Mouse (Mus musculus): ENCODE data around the gene Fam151b. TPM values are rescaled to one million over a fixed set of nuclear protein-coding genes. Genes with fewer than 3 reads are reported as not detected.

Gene Fam151b
- polyA plus RNA-seq, 1 experiment from 2014 or later: 0.14 TPM

DNA sequence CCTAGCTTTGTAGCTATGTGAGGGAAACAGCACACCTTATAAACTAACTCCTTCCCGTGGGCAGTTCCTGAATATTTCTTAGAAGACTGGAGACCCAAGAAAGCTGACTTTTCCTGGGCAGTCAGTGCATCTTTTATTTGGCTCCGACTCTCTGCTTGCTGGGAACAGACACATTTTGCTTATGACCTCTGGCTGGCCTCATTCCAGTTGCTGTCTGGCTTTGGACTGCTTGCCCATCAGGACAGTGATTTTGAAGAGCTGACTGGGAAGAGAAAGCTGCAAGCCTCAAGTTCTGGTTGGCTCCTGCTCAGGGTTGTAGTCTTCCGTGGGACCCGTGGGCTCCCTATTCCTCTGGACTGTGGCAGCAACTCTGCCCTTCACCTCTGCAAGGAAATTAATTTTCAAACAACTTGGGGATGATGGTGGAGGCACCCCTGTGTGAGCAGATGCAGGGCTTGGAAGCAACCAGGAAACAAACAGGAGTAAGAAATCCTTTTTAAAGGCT, 56.4 kb downstream of the Fam151b start:
- Histone ChIP-seq H3K9me3 (ENCODE audit: control insufficient read depth, low read length) (no peaks in the 10 kb centered on the region), H3K27me3 (ENCODE audit: control insufficient read depth, insufficient read depth, low read length) (peaks cover 40% of the 10 kb centered on the region), H3K27ac (ENCODE audit: low read depth, low read length) (no peak overlapping the region), H3K4me2 (replicated peaks; ENCODE audit: low read depth, low read length) (no peak overlapping the region), H3K9ac (ENCODE audit: low read depth, low read length) (no peak overlapping the region), H3K4me1 (replicated peaks; ENCODE audit: control insufficient read depth, insufficient read depth, low read length) (no peaks in the 10 kb centered on the region), H3K4me3 (ENCODE audit: low read depth, low read length) (no peak overlapping the region; the same call in 1 of the 2 replicates), H3K36me3 (ENCODE audit: control insufficient read depth, insufficient read depth, low read length) (no peaks in the 10 kb centered on the region)
- no peak for DNase-seq (ENCODE audit: low spot score)
- no peak for ATAC-seq (ENCODE audit: low FRiP score)
- WGBS: 55% methylated on average over 4 of the region's 4 CpGs

DNA sequence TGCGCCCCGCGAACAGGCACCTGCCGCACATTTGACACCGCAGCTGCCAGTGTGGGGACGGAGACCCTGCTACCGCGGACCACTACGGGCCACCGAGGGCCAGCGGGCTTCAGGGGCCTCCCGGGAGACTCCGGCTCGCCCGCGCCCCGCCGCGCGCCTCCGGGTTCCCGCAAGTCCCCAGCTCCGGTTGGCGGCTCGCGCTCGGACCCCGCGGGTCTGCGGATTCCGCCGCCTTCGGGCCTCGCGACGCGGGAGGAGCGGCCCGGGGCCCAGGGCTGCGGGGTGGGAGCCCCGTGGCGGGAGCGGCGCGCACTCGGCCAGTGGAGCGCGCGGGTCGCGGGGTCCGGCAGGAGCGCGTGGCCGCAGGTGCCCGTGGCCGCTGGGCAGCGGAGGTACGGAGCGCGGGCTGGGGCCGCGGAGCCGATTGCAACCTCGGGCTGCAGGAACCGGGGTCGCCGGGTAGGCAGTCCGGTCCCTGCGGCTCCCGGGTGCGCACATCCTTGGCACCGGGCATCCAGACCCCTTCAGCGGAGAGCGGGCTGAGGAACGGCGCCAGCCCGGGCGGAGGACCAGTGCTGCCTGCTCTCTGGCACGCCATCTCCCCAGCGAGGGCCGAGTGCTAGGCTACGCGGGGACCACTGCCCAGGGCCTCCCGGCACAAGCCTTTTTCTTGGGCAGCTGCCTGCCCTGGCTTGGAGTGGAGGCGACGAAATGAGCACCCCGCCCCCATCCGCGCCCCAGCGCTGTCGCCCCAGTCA, 57.3 kb downstream of the Fam151b start:
- peak overlapping the region; percentile 47 for H3K9ac ChIP-seq (ENCODE audit: low read depth, low read length)
- under 1% methylated on average over 65 of the region's 92 CpGs for WGBS
- DNase-seq (ENCODE audit: low spot score): peak; percentile 56
- peak; percentile 66 for ATAC-seq (ENCODE audit: low FRiP score)
- H3K9me3 ChIP-seq (ENCODE audit: control insufficient read depth, low read length): no peaks in the 10 kb centered on the region
- H3K4me1 ChIP-seq (replicated peaks; ENCODE audit: control insufficient read depth, insufficient read depth, low read length): no peaks in the 10 kb centered on the region
- no peak overlapping the region for H3K27ac ChIP-seq (ENCODE audit: low read depth, low read length)
- H3K36me3 ChIP-seq (ENCODE audit: control insufficient read depth, insufficient read depth, low read length): no peaks in the 10 kb centered on the region
- H3K27me3 ChIP-seq (ENCODE audit: control insufficient read depth, insufficient read depth, low read length): peaks cover 40% of the 10 kb centered on the region
- H3K4me2 ChIP-seq (replicated peaks; ENCODE audit: low read depth, low read length): peak overlapping the region; percentile 95
- peak overlapping the region; percentile 51 for H3K4me3 ChIP-seq (ENCODE audit: low read depth, low read length)

DNA sequence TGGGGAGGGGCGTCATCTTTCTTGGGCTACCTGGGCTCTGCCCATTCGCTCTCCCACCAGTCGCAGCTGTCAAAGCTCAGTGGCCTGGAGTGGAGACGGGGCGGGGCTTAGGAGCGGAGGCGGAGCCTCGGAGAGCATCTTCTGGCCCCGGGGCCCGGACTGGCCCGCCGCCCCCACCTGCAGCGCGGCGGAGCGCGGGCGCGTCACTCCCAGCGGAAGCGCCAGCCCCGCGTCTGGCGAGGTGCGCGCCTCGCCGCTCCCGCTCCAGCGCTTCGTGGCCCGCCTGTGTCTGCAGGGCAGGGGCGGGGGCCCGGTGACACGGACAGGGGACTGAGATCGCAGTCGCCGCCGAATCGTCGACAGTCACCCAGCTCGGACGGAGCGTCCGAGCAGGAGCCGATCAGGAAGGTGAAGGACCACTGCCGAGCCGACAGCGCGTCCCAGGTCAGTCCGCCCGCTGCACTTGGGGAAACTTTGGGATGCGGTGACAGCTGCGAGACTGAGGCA, 58.0 kb downstream of the Fam151b start, which contains the start of gene Ankrd34b:
TSS of gene Ankrd34b (plus strand) at position 139 of the 507 bp plus-strand sequence.
- ATAC-seq (ENCODE audit: low FRiP score) (peak; percentile 94), DNase-seq (ENCODE audit: low spot score) (peak; percentile 76)
- 0% methylated on average over 42 of the region's 54 CpGs for WGBS
- H3K9ac ChIP-seq (ENCODE audit: low read depth, low read length): peak within 1 kb of the TSS; percentile 47
- no peaks in the 10 kb centered on the region for H3K4me1 ChIP-seq (replicated peaks; ENCODE audit: control insufficient read depth, insufficient read depth, low read length)
- H3K4me2 ChIP-seq (replicated peaks; ENCODE audit: low read depth, low read length): peak within 1 kb of the TSS; percentile 95
- peak within 1 kb of the TSS; percentile 51 for H3K4me3 ChIP-seq (ENCODE audit: low read depth, low read length)
- no peak within 1 kb of the TSS for H3K27ac ChIP-seq (ENCODE audit: low read depth, low read length)
- H3K27me3 ChIP-seq (ENCODE audit: control insufficient read depth, insufficient read depth, low read length): peaks cover 40% of the 10 kb centered on the region
- H3K36me3 ChIP-seq (ENCODE audit: control insufficient read depth, insufficient read depth, low read length): no peaks in the 10 kb centered on the region
- H3K9me3 ChIP-seq (ENCODE audit: control insufficient read depth, low read length): no peaks in the 10 kb centered on the region

DNA sequence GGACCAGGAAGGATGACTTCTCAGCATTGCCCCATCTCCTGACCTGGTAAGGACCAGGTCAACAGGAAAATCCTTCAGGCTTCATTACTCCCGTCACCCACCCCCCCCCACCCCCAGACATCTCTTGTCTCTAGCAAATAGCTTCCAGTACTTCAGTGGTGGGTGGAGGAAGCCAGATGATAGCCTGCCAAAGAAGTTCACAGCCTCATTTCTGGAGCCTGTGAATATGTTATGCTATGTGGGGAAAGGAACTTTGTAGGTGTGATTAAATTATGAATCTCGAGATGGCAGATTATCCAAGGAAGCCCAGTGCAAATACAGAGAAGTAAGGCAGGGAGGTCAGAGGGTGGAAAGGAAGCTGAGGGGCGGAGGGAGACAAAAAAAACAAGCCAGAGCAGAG, 60.1 kb downstream of the Fam151b start:
- Histone ChIP-seq H3K27me3 (ENCODE audit: control insufficient read depth, insufficient read depth, low read length) (peaks cover 40% of the 10 kb centered on the region), H3K9me3 (ENCODE audit: control insufficient read depth, low read length) (no peaks in the 10 kb centered on the region), H3K36me3 (ENCODE audit: control insufficient read depth, insufficient read depth, low read length) (no peaks in the 10 kb centered on the region), H3K4me1 (replicated peaks; ENCODE audit: control insufficient read depth, insufficient read depth, low read length) (no peaks in the 10 kb centered on the region), H3K4me2 (replicated peaks; ENCODE audit: low read depth, low read length) (no peak overlapping the region), H3K4me3 (ENCODE audit: low read depth, low read length) (no peak overlapping the region), H3K9ac (ENCODE audit: low read depth, low read length) (no peak overlapping the region), H3K27ac (ENCODE audit: low read depth, low read length) (no peak overlapping the region)
- no peak for ATAC-seq (ENCODE audit: low FRiP score)
- DNase-seq (ENCODE audit: low spot score): no peak
- 58% methylated on average over 3 of the region's 3 CpGs for WGBS

DNA sequence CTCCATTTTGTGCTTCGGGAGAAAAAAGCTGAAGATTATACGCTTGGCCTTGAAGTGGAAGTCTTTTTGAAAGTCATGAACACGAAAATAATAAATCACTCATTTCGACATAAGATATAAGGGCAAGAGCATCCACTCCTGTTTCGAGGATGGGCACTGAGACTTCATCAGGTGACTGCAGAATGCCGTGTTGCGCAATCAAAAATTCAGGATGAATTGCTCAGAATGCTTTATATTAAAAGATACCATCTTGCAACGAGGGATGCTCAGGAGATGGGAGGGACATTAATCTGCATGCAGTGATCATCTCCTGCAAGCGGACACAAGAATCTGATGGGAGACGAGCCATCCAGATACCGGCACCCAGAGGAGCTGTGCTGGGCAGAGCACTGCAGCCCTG, 64.2 kb downstream of the Fam151b start:
- 91% methylated on average over 11 of the region's 11 CpGs for WGBS
- H3K9me3 ChIP-seq (ENCODE audit: control insufficient read depth, low read length): no peaks in the 10 kb centered on the region
- peaks cover 6% of the 10 kb centered on the region; the same call in 1 of the 2 replicates for H3K27me3 ChIP-seq (ENCODE audit: control insufficient read depth, insufficient read depth, low read length)
- ATAC-seq (ENCODE audit: low FRiP score) (no peak), DNase-seq (ENCODE audit: low spot score) (no peak)
- H3K36me3 ChIP-seq (ENCODE audit: control insufficient read depth, insufficient read depth, low read length): no peaks in the 10 kb centered on the region
- H3K4me2 ChIP-seq (replicated peaks; ENCODE audit: low read depth, low read length): no peak overlapping the region
- H3K4me1 ChIP-seq (replicated peaks; ENCODE audit: control insufficient read depth, insufficient read depth, low read length): no peaks in the 10 kb centered on the region
- no peak overlapping the region for H3K4me3 ChIP-seq (ENCODE audit: low read depth, low read length)
- no peak overlapping the region for H3K9ac ChIP-seq (ENCODE audit: low read depth, low read length)
- H3K27ac ChIP-seq (ENCODE audit: low read depth, low read length): no peak overlapping the region

DNA sequence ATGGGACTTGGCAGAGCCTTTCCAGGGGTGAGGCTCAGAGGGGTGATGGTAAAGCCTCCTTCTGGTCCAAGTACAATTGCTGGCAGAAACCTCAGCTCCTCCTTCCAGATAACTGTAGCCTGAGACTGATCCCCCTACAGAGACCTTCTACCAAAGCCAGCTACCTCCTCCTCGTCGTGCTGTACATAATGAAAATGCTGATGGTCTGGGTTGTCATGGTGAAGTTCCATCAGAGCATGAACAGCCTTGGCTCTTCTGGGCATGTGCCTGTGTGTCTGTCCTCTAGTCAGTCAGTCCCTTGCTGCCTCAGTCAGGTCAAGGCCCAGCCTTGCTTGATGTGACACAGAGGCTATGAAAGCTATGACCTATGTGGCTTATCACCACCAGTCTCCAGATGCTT, 73.3 kb downstream of the Fam151b start:
- WGBS: 67% methylated on average over 2 of the region's 2 CpGs
- Histone ChIP-seq H3K9ac (ENCODE audit: low read depth, low read length) (no peak overlapping the region), H3K9me3 (ENCODE audit: control insufficient read depth, low read length) (no peaks in the 10 kb centered on the region), H3K4me1 (replicated peaks; ENCODE audit: control insufficient read depth, insufficient read depth, low read length) (no peaks in the 10 kb centered on the region), H3K4me3 (ENCODE audit: low read depth, low read length) (no peak overlapping the region), H3K4me2 (replicated peaks; ENCODE audit: low read depth, low read length) (no peak overlapping the region), H3K36me3 (ENCODE audit: control insufficient read depth, insufficient read depth, low read length) (no peaks in the 10 kb centered on the region), H3K27me3 (ENCODE audit: control insufficient read depth, insufficient read depth, low read length) (no peaks in the 10 kb centered on the region), H3K27ac (ENCODE audit: low read depth, low read length) (no peak overlapping the region)
- DNase-seq (ENCODE audit: low spot score) (no peak), ATAC-seq (ENCODE audit: low FRiP score) (no peak)

DNA sequence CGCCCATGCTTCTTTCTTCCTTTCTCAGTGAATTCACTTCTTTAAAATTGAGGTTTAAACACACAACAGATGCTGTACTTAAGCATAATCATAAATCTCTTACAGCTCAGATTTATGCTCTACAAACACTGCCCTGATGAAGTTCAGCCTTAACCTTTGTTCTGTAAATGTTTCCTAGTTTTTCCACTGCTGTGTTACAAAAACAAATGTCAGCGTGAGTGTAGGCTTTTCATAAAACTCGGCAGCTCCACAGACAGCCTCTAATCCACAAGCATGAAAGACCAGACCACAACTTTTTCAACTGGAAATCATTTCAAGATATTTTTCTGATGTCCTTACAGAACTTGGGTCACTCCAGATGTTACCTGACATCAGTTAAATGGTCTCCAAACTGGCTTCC, 80.3 kb downstream of the Fam151b start:
- no peaks in the 10 kb centered on the region for H3K4me1 ChIP-seq (replicated peaks; ENCODE audit: control insufficient read depth, insufficient read depth, low read length)
- 79% methylated on average over 3 of the region's 3 CpGs for WGBS
- no peak overlapping the region for H3K4me3 ChIP-seq (ENCODE audit: low read depth, low read length)
- H3K4me2 ChIP-seq (replicated peaks; ENCODE audit: low read depth, low read length): no peak overlapping the region
- H3K9ac ChIP-seq (ENCODE audit: low read depth, low read length): no peak overlapping the region
- H3K27me3 ChIP-seq (ENCODE audit: control insufficient read depth, insufficient read depth, low read length): no peaks in the 10 kb centered on the region
- H3K9me3 ChIP-seq (ENCODE audit: control insufficient read depth, low read length): no peaks in the 10 kb centered on the region
- no peak for ATAC-seq (ENCODE audit: low FRiP score)
- H3K36me3 ChIP-seq (ENCODE audit: control insufficient read depth, insufficient read depth, low read length): no peaks in the 10 kb centered on the region
- no peak for DNase-seq (ENCODE audit: low spot score)
- no peak overlapping the region for H3K27ac ChIP-seq (ENCODE audit: low read depth, low read length)

DNA sequence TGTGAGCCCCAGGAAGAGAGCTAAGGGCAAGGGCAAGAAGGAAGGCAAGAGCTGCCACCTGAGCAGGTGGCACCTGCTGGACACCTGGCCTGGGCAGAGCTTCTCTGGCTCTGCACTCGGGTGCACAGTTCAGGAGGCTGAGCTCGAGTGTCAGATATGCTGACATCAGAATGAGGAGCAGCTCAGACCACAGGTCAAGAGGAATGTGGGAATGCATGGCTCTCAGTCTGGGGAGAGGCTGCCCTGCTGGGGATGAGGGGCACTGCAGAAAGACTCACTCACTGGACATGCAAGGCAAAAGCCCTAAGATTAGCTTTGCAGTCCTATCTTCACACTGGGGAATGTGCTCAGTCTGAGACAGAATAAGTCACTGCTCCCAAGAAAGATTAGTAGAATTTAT, 81.8 kb downstream of the Fam151b start:
- Histone ChIP-seq H3K9me3 (ENCODE audit: control insufficient read depth, low read length) (no peaks in the 10 kb centered on the region), H3K27me3 (ENCODE audit: control insufficient read depth, insufficient read depth, low read length) (no peaks in the 10 kb centered on the region), H3K4me2 (replicated peaks; ENCODE audit: low read depth, low read length) (no peak overlapping the region), H3K9ac (ENCODE audit: low read depth, low read length) (no peak overlapping the region), H3K4me1 (replicated peaks; ENCODE audit: control insufficient read depth, insufficient read depth, low read length) (no peaks in the 10 kb centered on the region), H3K4me3 (ENCODE audit: low read depth, low read length) (no peak overlapping the region), H3K27ac (ENCODE audit: low read depth, low read length) (no peak overlapping the region), H3K36me3 (ENCODE audit: control insufficient read depth, insufficient read depth, low read length) (no peaks in the 10 kb centered on the region)
- 71% methylated on average over 2 of the region's 2 CpGs for WGBS
- no peak for DNase-seq (ENCODE audit: low spot score)
- no peak for ATAC-seq (ENCODE audit: low FRiP score)
